Mouse (Mus musculus) stomach, embryonic 15.5 days (tissue): ENCODE results near the gene Tbx3. TPM values are rescaled to one million over a fixed set of nuclear protein-coding genes. Genes with fewer than 3 reads are reported as not detected.

ENCODE experiments used
- ATAC-seq: fragments of 200-750 bp; cut with Nextera tagmentation; 2 replicates; pipeline ENCODE4 v1.8.0; 2017; ENCODE audit warnings: low read depth, moderate number of reproducible peaks, moderate TSS enrichment; ENCODE audit not compliant: insufficient read depth, low FRiP score
- H3K27ac ChIP-seq: fragments of 300-500 bp; sonication (generic); 2 replicates; pipeline ENCODE4 v1.5.1; 2015; ENCODE audit warnings: mild to moderate bottlenecking, inconsistent platforms
- H3K27me3 ChIP-seq: fragments of 300-500 bp; sonication (generic); replicated peaks from 2 replicates; pipeline ENCODE4 v1.6.1; 2015; ENCODE audit warnings: inconsistent platforms
- H3K36me3 ChIP-seq: fragments of 300-500 bp; sonication (generic); 2 replicates; pipeline ENCODE4 v1.6.1; 2015; ENCODE audit warnings: inconsistent platforms
- H3K4me1 ChIP-seq: fragments of 300-500 bp; sonication (generic); 2 replicates; pipeline ENCODE4 v1.6.1; 2015; ENCODE audit warnings: inconsistent platforms
- H3K4me2 ChIP-seq: fragments of 300-500 bp; sonication (generic); 2 replicates; pipeline ENCODE4 v1.6.1; 2015; ENCODE audit warnings: mild to moderate bottlenecking, inconsistent platforms
- H3K4me3 ChIP-seq: fragments of 300-500 bp; sonication (generic); replicated peaks from 2 replicates; pipeline ENCODE4 v1.5.1; 2015; ENCODE audit warnings: inconsistent platforms
- H3K9ac ChIP-seq: fragments of 300-500 bp; sonication (generic); 2 replicates; pipeline ENCODE4 v1.6.1; 2015; ENCODE audit warnings: inconsistent platforms
- H3K9me3 ChIP-seq: fragments of 300-500 bp; sonication (generic); 2 replicates; pipeline ENCODE4 v1.6.1; 2016; ENCODE audit warnings: inconsistent platforms
- WGBS: fragments of 180-500 bp; shearing (Covaris S2); methylation state at CpG from one replicate; pipeline ENCODE4 v1.1.7; 2015; 5-methylcytosine and 5-hydroxymethylcytosine counted together
- polyA plus RNA-seq: library from polyadenylated mRNA; unstranded; fragments of >200 nt; fragmentation: Nextera tagmentation; extraction: Ambion mirVana; gene quantifications from 2 replicates; pipeline ENCODE4 v1.2.1, GENCODE M21; 2015

The Tbx3 gene
- polyA plus RNA-seq, 1 experiment from 2014 or later = 21.4 TPM

DNA sequence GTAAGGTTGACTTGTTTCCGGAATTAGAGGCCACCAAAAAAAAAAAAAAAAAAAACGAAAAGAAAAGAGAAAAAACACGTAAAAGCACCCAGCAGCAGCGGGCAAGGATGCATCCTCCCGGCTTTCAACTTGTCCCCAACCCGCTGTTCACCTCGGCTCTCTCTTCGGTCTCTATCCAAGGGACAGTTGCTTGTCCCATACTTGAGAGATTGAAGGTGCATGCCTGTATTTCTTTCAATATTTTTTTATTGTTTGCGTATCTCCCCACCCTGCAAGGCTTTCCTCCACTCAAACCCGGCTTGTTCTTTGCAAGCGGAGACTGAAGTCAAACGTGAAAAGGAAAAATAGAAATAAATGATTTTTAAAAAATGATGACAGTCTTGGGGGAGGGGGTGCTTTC is 7.7 kb upstream of the Tbx3 start:
- Histone ChIP-seq H3K4me1 (peaks cover 2% of the 10 kb centered on the region; the same call in 1 of the 2 replicates), H3K9ac (no peak overlapping the region), H3K27me3 (peaks cover 91% of the 10 kb centered on the region), H3K4me3 (no peak overlapping the region), H3K36me3 (no peaks in the 10 kb centered on the region), H3K4me2 (no peak overlapping the region), H3K9me3 (no peaks in the 10 kb centered on the region), H3K27ac (no peak overlapping the region)
- ATAC-seq = no peak
- WGBS = 7% methylated on average over 12 of the region's 12 CpGs

DNA sequence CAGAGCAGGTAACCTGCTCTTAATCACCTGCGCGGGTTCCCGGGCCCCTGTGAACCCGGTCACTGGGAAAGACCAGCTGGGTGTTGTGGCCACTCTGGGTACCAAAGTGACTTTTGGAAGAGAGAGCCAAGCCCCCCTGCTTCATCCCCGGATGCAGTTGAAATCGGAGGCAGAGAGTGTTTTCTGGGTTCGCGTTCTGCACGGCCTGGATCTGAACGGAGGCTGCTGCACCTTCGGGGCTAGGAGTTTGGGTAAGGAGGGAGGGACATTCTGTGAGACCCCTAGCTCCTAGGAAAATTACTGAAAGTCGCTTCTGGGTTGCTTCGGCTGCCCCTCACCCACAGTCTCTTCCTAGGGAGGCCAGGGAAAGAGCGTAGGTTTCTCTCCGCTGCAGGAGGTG is 7.2 kb upstream of the Tbx3 start:
- 5% methylated on average over 15 of the region's 15 CpGs for WGBS
- H3K4me1 ChIP-seq = peaks cover 7% of the 10 kb centered on the region
- no peak for ATAC-seq
- no peak overlapping the region for H3K4me3 ChIP-seq
- no peak overlapping the region for H3K9ac ChIP-seq
- H3K27me3 ChIP-seq = peaks cover 91% of the 10 kb centered on the region
- no peaks in the 10 kb centered on the region for H3K36me3 ChIP-seq
- no peak overlapping the region for H3K4me2 ChIP-seq
- H3K27ac ChIP-seq = no peak overlapping the region
- H3K9me3 ChIP-seq = no peaks in the 10 kb centered on the region

DNA sequence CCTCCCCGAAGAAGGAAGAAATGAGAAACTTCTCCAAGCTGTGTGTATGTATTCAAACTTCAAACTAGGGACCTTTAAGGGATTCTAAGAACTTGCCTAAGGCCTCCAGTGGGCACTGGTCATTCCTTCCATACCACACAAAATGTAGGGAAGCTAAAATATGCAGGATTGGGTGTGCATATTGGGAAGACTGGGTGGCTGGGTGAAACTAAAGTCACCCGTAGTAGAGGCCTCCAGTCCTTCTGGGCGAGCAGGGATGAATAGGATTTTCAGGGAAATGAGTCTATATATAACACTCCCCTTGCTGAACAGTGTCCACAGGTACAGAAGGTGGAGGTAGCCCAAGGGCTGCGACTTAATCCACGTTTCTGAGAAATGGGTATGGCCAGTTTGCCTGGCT is 6.7 kb upstream of the Tbx3 start:
- Histone ChIP-seq H3K27ac (no peak overlapping the region), H3K9ac (no peak overlapping the region), H3K4me3 (no peak overlapping the region)

DNA sequence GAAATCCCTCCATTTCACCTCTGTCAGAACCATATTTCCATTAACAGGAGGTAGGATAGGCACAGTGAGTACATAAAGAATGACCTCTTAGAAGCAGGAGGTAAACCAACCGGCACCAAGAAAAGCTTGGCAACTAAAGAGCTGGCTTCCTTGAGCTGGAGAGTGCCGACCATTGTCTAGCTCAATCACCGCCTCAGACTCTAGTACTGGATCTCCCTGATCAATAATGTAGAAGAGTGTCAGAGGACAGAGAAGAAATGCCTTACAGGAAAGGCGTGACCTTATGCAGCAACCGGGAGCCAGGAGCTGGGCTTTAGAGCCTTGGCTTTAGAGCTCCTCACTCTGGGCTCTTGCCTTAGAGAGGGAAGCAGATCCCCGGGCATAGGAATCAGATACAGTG is 4.7 kb upstream of the Tbx3 start:
- Histone ChIP-seq H3K27ac (no peak overlapping the region), H3K4me2 (no peak overlapping the region)
- 20% methylated on average over 6 of the region's 6 CpGs for WGBS

More for the DNA sequence above, 6.7 kb upstream of the Tbx3 start:
- no peak overlapping the region for H3K4me2 ChIP-seq
- peaks cover 91% of the 10 kb centered on the region for H3K27me3 ChIP-seq
- H3K9me3 ChIP-seq = no peaks in the 10 kb centered on the region
- H3K36me3 ChIP-seq = no peaks in the 10 kb centered on the region
- peaks cover 12% of the 10 kb centered on the region for H3K4me1 ChIP-seq
- 24% methylated on average over 5 of the region's 5 CpGs for WGBS
- no peak for ATAC-seq

DNA sequence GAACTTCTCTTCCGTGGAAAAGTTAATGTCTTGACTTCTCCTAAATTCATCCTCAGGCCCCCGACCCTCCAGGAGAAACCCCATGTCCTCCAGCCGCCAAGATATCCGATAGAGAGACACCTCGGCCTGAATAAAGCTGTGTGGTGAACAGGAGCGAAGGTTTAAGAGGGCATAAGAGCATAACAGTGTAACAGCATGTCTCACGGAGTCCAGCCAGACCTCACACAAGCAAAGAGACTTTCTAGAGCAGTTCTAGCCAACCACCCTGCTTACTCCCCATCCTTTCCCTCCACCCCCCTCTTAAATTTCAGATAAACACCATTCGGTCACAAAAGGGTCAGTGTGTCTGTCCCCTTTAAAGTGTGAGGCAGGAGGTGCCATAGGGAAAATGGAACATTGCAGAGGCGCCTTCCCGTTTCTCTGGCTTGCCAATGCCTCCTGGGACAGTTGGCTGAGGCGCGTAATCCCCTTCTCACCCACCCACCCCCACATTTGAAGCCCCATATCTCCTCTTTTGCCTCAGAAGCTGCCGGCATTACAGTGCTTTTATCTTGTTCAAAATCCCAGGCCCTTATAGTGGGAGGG is 3.0 kb upstream of the Tbx3 start:
- H3K4me3 ChIP-seq = no peak overlapping the region
- H3K4me1 ChIP-seq = peaks cover 28% of the 10 kb centered on the region
- H3K9me3 ChIP-seq = no peaks in the 10 kb centered on the region
- H3K4me2 ChIP-seq = no peak overlapping the region
- H3K9ac ChIP-seq = no peak overlapping the region
- no peak overlapping the region for H3K27ac ChIP-seq
- no peaks in the 10 kb centered on the region for H3K36me3 ChIP-seq
- peaks cover 64% of the 10 kb centered on the region for H3K27me3 ChIP-seq
- no peak for ATAC-seq
- WGBS = 29% methylated on average over 13 of the region's 13 CpGs

More for the DNA sequence above, 4.7 kb upstream of the Tbx3 start:
- Histone ChIP-seq H3K36me3 (no peaks in the 10 kb centered on the region), H3K27me3 (peaks cover 80% of the 10 kb centered on the region), H3K4me3 (no peak overlapping the region), H3K4me1 (peaks cover 26% of the 10 kb centered on the region), H3K9me3 (no peaks in the 10 kb centered on the region), H3K9ac (no peak overlapping the region)
- ATAC-seq = no peak

DNA sequence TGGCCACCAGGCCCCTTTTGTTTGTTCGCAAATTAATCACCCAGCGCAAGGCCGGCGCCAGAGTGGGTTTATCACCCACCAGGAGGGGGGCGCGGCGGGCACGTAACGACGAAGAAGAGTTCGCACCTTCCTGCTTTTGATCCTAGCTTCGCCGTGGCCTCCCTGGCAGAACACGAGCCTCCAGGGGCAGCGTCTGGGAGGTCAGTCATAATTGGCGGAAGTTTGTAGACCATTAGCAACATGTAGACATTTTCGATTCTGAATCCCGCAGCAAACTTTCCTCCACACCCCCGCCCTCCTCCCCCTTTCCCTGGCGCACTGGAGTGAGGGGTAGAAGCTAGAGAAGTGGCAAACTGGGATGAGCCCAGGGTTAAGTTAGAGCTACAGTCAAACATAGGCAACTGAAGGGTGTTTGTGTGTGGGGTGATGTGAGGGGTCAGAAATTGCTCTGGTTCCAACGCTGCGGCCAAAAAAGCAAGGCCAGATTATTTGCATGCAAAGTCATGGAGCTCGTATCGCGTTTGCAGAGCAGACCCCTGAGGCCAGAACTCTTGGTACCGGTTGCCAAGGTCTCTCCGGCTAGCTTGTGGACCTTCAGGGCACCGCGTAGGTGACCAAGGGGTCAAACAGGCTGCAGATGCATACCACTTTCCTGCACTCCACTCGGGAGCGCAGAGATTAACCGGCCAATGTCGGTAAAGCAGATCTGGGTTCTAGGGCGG is 2.1 kb upstream of the Tbx3 start:
- H3K4me1 ChIP-seq = peaks cover 28% of the 10 kb centered on the region
- no peak overlapping the region for H3K4me3 ChIP-seq
- H3K4me2 ChIP-seq = peak overlapping the region; percentile 86
- H3K27me3 ChIP-seq = peaks cover 56% of the 10 kb centered on the region
- H3K27ac ChIP-seq = no peak overlapping the region
- ATAC-seq = no peak
- no peaks in the 10 kb centered on the region for H3K9me3 ChIP-seq
- H3K36me3 ChIP-seq = no peaks in the 10 kb centered on the region
- H3K9ac ChIP-seq = no peak overlapping the region
- WGBS = 27% methylated on average over 34 of the region's 34 CpGs

DNA sequence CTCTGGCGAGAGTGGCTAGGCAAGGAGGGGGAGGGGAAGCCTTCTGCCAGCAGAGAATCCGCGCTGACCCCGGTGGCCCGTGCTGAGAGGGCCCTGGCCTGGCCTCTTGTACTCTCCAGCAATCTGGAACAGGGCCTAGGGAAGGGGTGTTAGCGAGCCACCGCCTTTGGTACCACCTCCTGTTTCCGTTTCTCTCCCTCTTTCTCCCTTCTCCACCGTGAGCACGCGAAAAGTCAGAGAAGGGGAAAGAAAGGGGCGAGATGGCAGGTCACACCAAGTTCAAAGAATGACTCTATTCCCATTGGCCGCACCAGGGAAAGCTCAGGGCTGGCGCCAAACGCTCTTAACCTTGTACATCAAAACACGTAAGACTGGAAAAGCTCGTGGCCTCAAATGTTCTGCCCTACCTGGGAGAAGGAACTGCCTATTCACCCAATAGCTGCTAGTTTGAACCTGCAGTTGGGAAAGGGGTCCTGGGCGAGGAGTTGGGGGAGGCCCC is 1.5 kb upstream of the Tbx3 start:
- Histone ChIP-seq H3K27me3 (peaks cover 50% of the 10 kb centered on the region), H3K4me1 (peaks cover 28% of the 10 kb centered on the region), H3K9ac (no peak overlapping the region), H3K27ac (no peak overlapping the region; the same call in 1 of the 2 replicates), H3K36me3 (no peaks in the 10 kb centered on the region), H3K4me3 (peak overlapping the region; percentile 49; the same call in 1 of the 2 replicates), H3K9me3 (no peaks in the 10 kb centered on the region), H3K4me2 (peak overlapping the region; percentile 86)
- no peak for ATAC-seq
- 27% methylated on average over 16 of the region's 18 CpGs for WGBS

DNA sequence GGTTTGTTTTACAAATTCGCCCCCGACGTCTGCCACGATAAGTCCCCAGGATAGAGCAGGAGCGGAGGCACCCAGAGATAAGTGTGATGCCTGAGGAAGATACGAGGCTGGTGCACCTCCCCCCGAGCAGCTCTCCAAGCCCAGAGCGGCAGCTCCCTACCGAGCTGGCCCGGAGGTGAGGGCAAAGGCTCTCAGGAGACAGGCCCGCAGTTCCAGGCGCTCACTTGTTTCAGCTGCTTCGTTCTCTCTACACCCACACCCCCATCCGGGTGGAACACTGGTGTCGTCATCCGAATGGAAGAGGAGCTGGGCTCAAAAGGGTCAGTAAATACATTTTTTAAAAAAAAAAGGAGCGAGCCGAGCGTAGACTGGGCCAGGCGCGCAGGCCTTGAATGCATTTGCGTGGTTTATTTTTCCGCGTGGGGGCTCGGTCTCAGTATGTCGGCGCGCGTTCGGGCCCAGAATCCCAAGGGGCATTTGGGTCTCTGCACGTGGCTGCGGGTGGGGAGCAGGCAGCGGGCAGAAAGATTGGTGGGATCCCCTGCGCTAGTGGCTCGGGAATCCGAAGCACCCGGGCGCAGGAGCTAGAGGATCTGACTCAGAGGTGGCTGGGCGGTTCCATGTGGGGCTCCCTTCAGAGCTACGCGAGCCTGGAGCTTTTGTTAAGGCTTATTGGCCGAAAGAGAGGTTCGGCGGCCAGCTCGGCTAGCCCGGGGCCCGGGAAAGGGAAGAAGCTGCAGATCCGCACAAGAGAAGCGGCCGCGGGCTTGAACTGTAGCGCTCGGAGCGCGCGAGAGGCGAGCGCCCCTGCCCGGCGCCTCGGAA is 516 bp upstream of the Tbx3 start:
- Histone ChIP-seq H3K36me3 (no peaks in the 10 kb centered on the region), H3K4me3 (peak overlapping the region; percentile 49), H3K27ac (peak overlapping the region; percentile 94), H3K27me3 (peaks cover 47% of the 10 kb centered on the region), H3K9ac (peak overlapping the region; percentile 35), H3K4me2 (peak overlapping the region; percentile 86), H3K9me3 (no peaks in the 10 kb centered on the region), H3K4me1 (peaks cover 28% of the 10 kb centered on the region)
- ATAC-seq = 0 out of 2 replicates have a peak, but pooled peaks have one; percentile 1
- WGBS = 2% methylated on average over 61 of the region's 61 CpGs

DNA sequence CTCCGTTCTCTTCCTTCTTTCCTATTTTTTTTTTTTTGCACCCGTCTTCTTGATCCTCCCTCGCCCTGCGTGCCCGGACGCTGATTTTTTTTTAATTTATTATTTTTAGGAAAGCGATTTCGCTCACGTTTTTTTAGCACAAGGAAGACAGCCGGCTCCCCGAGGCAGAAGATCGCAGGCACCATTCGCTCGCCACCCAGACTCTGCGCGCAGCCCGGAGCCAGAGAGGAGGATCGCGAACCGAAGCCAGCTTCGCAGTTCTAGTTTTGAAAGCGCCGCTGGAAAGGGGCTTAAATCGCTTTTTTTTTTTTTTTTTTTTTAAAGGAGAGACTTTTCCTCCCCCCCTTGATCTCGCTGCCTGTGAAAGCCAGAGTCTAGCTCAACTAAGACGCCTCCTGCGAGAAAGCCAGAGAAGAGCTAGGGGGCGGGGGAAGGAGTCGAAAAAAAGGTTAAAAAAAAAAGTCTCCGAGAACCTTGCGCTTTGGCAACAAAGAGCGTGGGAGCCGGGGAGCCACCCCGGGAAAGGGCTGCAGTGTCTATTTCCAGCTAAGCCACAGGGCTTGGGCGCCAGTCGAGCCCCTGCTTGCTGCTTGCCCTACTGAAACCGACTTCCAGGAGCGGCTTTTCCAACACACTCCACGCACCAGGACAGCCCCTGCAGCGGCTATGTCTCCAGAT is 794 bp downstream of the Tbx3 start:
- under 1% methylated on average over 40 of the region's 40 CpGs for WGBS
- peaks cover 47% of the 10 kb centered on the region for H3K27me3 ChIP-seq
- peak overlapping the region; percentile 86 for H3K4me2 ChIP-seq
- H3K9me3 ChIP-seq = no peaks in the 10 kb centered on the region
- peak overlapping the region; percentile 33; the same call in 1 of the 2 replicates for H3K9ac ChIP-seq
- H3K4me3 ChIP-seq = peak overlapping the region; percentile 49
- no peak for ATAC-seq
- peak overlapping the region; percentile 94 for H3K27ac ChIP-seq
- H3K4me1 ChIP-seq = peaks cover 28% of the 10 kb centered on the region
- H3K36me3 ChIP-seq = no peaks in the 10 kb centered on the region; the same call in 1 of the 2 replicates

DNA sequence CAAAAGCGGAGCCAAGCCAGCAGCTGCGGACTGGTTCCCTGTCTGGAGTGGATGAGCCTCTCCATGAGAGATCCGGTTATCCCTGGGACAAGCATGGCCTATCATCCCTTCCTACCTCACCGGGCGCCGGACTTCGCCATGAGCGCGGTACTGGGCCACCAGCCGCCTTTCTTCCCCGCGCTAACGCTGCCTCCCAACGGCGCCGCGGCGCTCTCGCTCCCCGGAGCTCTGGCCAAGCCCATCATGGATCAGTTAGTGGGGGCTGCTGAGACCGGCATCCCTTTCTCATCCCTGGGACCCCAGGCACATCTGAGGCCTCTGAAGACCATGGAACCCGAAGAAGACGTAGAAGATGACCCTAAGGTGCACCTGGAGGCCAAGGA is 1.5 kb downstream of the Tbx3 start:
- ATAC-seq = no peak

DNA sequence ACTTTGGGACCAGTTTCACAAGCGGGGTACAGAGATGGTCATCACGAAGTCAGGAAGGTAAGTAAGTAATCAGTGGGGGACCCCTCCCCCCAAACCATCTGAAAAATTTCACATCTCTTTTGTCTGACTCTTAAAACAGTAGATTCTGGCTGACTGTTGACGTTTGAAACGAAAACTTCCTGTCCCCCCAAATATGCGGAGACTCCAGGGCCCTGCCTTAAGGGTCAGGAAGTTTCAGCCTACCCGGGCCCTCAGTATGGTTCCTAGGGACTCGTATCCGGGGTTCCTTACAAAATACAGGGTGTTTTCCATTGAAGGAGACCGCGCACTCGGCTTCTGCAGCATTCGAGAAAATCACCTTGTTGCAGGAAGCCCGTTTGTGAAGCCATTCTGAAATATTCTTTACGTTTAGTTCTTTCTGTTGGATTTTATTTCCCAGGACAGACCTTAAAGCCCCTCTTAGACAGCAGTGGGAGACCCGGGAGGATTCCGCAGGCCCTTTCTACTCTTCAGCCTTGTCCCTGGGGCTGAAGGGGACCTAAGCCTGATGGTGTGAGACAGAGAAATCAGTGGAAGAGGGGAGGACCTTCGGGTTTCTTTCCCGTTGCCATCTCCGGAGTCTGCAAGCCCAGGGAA is 2.0 kb downstream of the Tbx3 start:
- peak overlapping the region; percentile 49 for H3K4me3 ChIP-seq
- H3K9me3 ChIP-seq = no peaks in the 10 kb centered on the region
- H3K27ac ChIP-seq = peak overlapping the region; percentile 94; the same call in 1 of the 2 replicates
- H3K36me3 ChIP-seq = no peaks in the 10 kb centered on the region; the same call in 1 of the 2 replicates
- no peak for ATAC-seq
- peak overlapping the region; percentile 33 for H3K9ac ChIP-seq
- 4% methylated on average over 19 of the region's 19 CpGs for WGBS
- H3K4me2 ChIP-seq = peak overlapping the region; percentile 86
- H3K27me3 ChIP-seq = peaks cover 41% of the 10 kb centered on the region
- H3K4me1 ChIP-seq = peaks cover 28% of the 10 kb centered on the region

More for the DNA sequence above, 1.5 kb downstream of the Tbx3 start:
- H3K36me3 ChIP-seq = no peaks in the 10 kb centered on the region; the same call in 1 of the 2 replicates
- no peaks in the 10 kb centered on the region for H3K9me3 ChIP-seq
- H3K4me1 ChIP-seq = peaks cover 28% of the 10 kb centered on the region
- 2% methylated on average over 23 of the region's 23 CpGs for WGBS
- H3K27me3 ChIP-seq = peaks cover 44% of the 10 kb centered on the region
- H3K27ac ChIP-seq = peak overlapping the region; percentile 94
- H3K9ac ChIP-seq = peak overlapping the region; percentile 33
- H3K4me3 ChIP-seq = peak overlapping the region; percentile 49
- H3K4me2 ChIP-seq = peak overlapping the region; percentile 86
